Mouse (Mus musculus) hindbrain, embryonic 12.5 days (tissue): ENCODE data around the gene Olfr1357. TPM values are rescaled to one million over a fixed set of nuclear protein-coding genes. Genes with fewer than 3 reads are reported as not detected.

ENCODE experiments used
- ATAC-seq: fragments of 200-750 bp; cut with Nextera tagmentation; 2 replicates; pipeline ENCODE4 v1.8.0; 2017; ENCODE audit warnings: moderate TSS enrichment; ENCODE audit not compliant: low FRiP score
- H3K27ac ChIP-seq: fragments of 300-500 bp; sonication (generic); 2 replicates; pipeline ENCODE4 v1.5.1; 2016; ENCODE audit warnings: mild to moderate bottlenecking
- H3K27me3 ChIP-seq: fragments of 300-500 bp; sonication (generic); 2 replicates; pipeline ENCODE4 v1.6.1; 2016; ENCODE audit warnings: mild to moderate bottlenecking
- H3K36me3 ChIP-seq: fragments of 300-500 bp; sonication (generic); 2 replicates; pipeline ENCODE4 v1.6.1; 2016; ENCODE audit warnings: mild to moderate bottlenecking
- H3K4me1 ChIP-seq: fragments of 300-500 bp; sonication (generic); 2 replicates; pipeline ENCODE4 v1.6.1; 2016
- H3K4me2 ChIP-seq: fragments of 300-500 bp; sonication (generic); replicated peaks from 2 replicates; pipeline ENCODE4 v1.6.1; 2016; ENCODE audit warnings: mild to moderate bottlenecking
- H3K4me3 ChIP-seq: fragments of 300-500 bp; sonication (generic); 2 replicates; pipeline ENCODE4 v1.5.1; 2016; ENCODE audit warnings: mild to moderate bottlenecking
- H3K9ac ChIP-seq: fragments of 300-500 bp; sonication (generic); 2 replicates; pipeline ENCODE4 v1.6.1; 2016; ENCODE audit warnings: mild to moderate bottlenecking, moderate library complexity
- H3K9me3 ChIP-seq: fragments of 300-500 bp; sonication (generic); replicated peaks from 2 replicates; pipeline ENCODE4 v1.6.1; 2016; ENCODE audit warnings: mild to moderate bottlenecking
- WGBS: fragments of 180-500 bp; shearing (Covaris S2); methylation state at CpG from one replicate; pipeline ENCODE4 v1.1.7; 2016; 5-methylcytosine and 5-hydroxymethylcytosine counted together
- polyA plus RNA-seq: library from polyadenylated mRNA; unstranded; fragments of >200 nt; fragmentation: Nextera tagmentation; extraction: Ambion mirVana; gene quantifications from 2 replicates; pipeline ENCODE4 v1.2.1, GENCODE M21; 2016

Olfr1357 gene
- polyA plus RNA-seq, 1 experiment from 2014 or later = not detected

- Histone ChIP-seq H3K4me3 (no peak overlapping the region), H3K4me1 (peaks cover 10% of the 10 kb centered on the region), H3K9me3 (no peaks in the 10 kb centered on the region), H3K27me3 (no peaks in the 10 kb centered on the region), H3K27ac (no peak overlapping the region), H3K9ac (no peak overlapping the region), H3K4me2 (no peak overlapping the region), H3K36me3 (peaks cover 11% of the 10 kb centered on the region; the same call in 1 of the 2 replicates)
- ATAC-seq = no peak
- 90% methylated on average over 4 of the region's 4 CpGs for WGBS
Measured at GRCm38 (mm10) chr10:78592856-78593379, 25.0 kb downstream of the Olfr1357 start.

- no peaks in the 10 kb centered on the region for H3K9me3 ChIP-seq
- H3K27ac ChIP-seq = peak within 1 kb of the TSS; percentile 57; the same call in 1 of the 2 replicates
- H3K4me1 ChIP-seq = peaks cover 10% of the 10 kb centered on the region
- peaks cover 17% of the 10 kb centered on the region for H3K36me3 ChIP-seq
- ATAC-seq = peak; percentile 67
- H3K4me3 ChIP-seq = peak within 1 kb of the TSS; percentile 54
- H3K4me2 ChIP-seq = peak within 1 kb of the TSS; percentile 86
- no peaks in the 10 kb centered on the region for H3K27me3 ChIP-seq
- H3K9ac ChIP-seq = peak within 1 kb of the TSS; percentile 74
- 4% methylated on average over 50 of the region's 54 CpGs for WGBS
Measured at GRCm38 (mm10) chr10:78591406-78592328, 26.2 kb downstream of the Olfr1357 start, which contains the start of gene Syde1. Gene Syde1, minus strand, starts transcription at chr10:78591964.

GRCm38 (mm10) chr10:78590744-78591143 is 27.1 kb downstream of the Olfr1357 start:
- Histone ChIP-seq H3K4me2 (peak overlapping the region; percentile 86), H3K36me3 (peaks cover 24% of the 10 kb centered on the region), H3K4me3 (peak overlapping the region; percentile 54), H3K27me3 (no peaks in the 10 kb centered on the region), H3K9ac (peak overlapping the region; percentile 74), H3K9me3 (no peaks in the 10 kb centered on the region), H3K4me1 (peaks cover 10% of the 10 kb centered on the region), H3K27ac (no peak overlapping the region)
- 51% methylated on average over 9 of the region's 9 CpGs for WGBS
- ATAC-seq = no peak

- H3K9ac ChIP-seq = no peak overlapping the region
- no peaks in the 10 kb centered on the region for H3K9me3 ChIP-seq
- H3K27ac ChIP-seq = no peak overlapping the region
- H3K27me3 ChIP-seq = no peaks in the 10 kb centered on the region
- no peak overlapping the region for H3K4me3 ChIP-seq
- ATAC-seq = no peak
- H3K36me3 ChIP-seq = peaks cover 33% of the 10 kb centered on the region
- H3K4me2 ChIP-seq = no peak overlapping the region
- peaks cover 10% of the 10 kb centered on the region for H3K4me1 ChIP-seq
- 86% methylated on average over 8 of the region's 8 CpGs for WGBS
Measured at GRCm38 (mm10) chr10:78589901-78590300, 28.0 kb downstream of the Olfr1357 start.

GRCm38 (mm10) chr10:78589291-78589690 is 28.6 kb downstream of the Olfr1357 start:
- Histone ChIP-seq H3K27me3 (no peaks in the 10 kb centered on the region), H3K4me1 (peaks cover 10% of the 10 kb centered on the region), H3K4me2 (no peak overlapping the region), H3K4me3 (no peak overlapping the region), H3K9me3 (no peaks in the 10 kb centered on the region), H3K9ac (no peak overlapping the region), H3K36me3 (peaks cover 38% of the 10 kb centered on the region), H3K27ac (no peak overlapping the region)
- 96% methylated on average over 18 of the region's 18 CpGs for WGBS
- no peak for ATAC-seq

GRCm38 (mm10) chr10:78586026-78586425 is 31.8 kb downstream of the Olfr1357 start:
- Histone ChIP-seq H3K9ac (no peak overlapping the region), H3K9me3 (no peaks in the 10 kb centered on the region), H3K27me3 (no peaks in the 10 kb centered on the region), H3K36me3 (peaks cover 58% of the 10 kb centered on the region), H3K4me1 (peaks cover 4% of the 10 kb centered on the region), H3K4me2 (no peak overlapping the region), H3K4me3 (no peak overlapping the region), H3K27ac (no peak overlapping the region)
- ATAC-seq = no peak
- WGBS = 96% methylated on average over 13 of the region's 13 CpGs

GRCm38 (mm10) chr10:78585606-78586005 is 32.3 kb downstream of the Olfr1357 start:
- Histone ChIP-seq H3K36me3 (peaks cover 62% of the 10 kb centered on the region), H3K4me1 (no peaks in the 10 kb centered on the region; the same call in 1 of the 2 replicates), H3K27ac (no peak overlapping the region), H3K9ac (no peak overlapping the region), H3K4me3 (no peak overlapping the region), H3K27me3 (no peaks in the 10 kb centered on the region), H3K4me2 (no peak overlapping the region), H3K9me3 (no peaks in the 10 kb centered on the region)
- WGBS = 90% methylated on average over 22 of the region's 22 CpGs
- ATAC-seq = no peak

- Histone ChIP-seq H3K9me3 (no peaks in the 10 kb centered on the region), H3K4me2 (no peak overlapping the region), H3K27me3 (no peaks in the 10 kb centered on the region), H3K9ac (no peak overlapping the region), H3K4me1 (no peaks in the 10 kb centered on the region), H3K36me3 (peaks cover 64% of the 10 kb centered on the region), H3K4me3 (no peak overlapping the region), H3K27ac (no peak overlapping the region)
- no peak for ATAC-seq
- WGBS = 89% methylated on average over 1 of the region's 1 CpGs
Measured at GRCm38 (mm10) chr10:78584996-78585395, 32.9 kb downstream of the Olfr1357 start.

- Histone ChIP-seq H3K4me2 (no peak overlapping the region), H3K9ac (no peak overlapping the region), H3K27ac (no peak overlapping the region), H3K4me3 (no peak overlapping the region), H3K36me3 (peaks cover 65% of the 10 kb centered on the region), H3K27me3 (no peaks in the 10 kb centered on the region), H3K9me3 (no peaks in the 10 kb centered on the region), H3K4me1 (no peaks in the 10 kb centered on the region)
- WGBS = 85% methylated on average over 3 of the region's 3 CpGs
- ATAC-seq = no peak
Measured at GRCm38 (mm10) chr10:78583939-78584338, 33.9 kb downstream of the Olfr1357 start.

- peaks cover 65% of the 10 kb centered on the region for H3K36me3 ChIP-seq
- no peaks in the 10 kb centered on the region for H3K9me3 ChIP-seq
Measured at GRCm38 (mm10) chr10:78583347-78583746, 34.5 kb downstream of the Olfr1357 start.

GRCm38 (mm10) chr10:78581121-78581520 is 36.8 kb downstream of the Olfr1357 start:
- Histone ChIP-seq H3K4me1 (no peaks in the 10 kb centered on the region), H3K27me3 (no peaks in the 10 kb centered on the region), H3K36me3 (peaks cover 65% of the 10 kb centered on the region), H3K4me2 (no peak overlapping the region), H3K9ac (no peak overlapping the region), H3K9me3 (no peaks in the 10 kb centered on the region), H3K27ac (no peak overlapping the region), H3K4me3 (no peak overlapping the region)
- no peak for ATAC-seq
- WGBS = 89% methylated on average over 7 of the region's 7 CpGs

More at GRCm38 (mm10) chr10:78583347-78583746, 34.5 kb downstream of the Olfr1357 start:
- 80% methylated on average over 9 of the region's 9 CpGs for WGBS
- ATAC-seq = no peak
- H3K4me1 ChIP-seq = no peaks in the 10 kb centered on the region
- no peak overlapping the region for H3K9ac ChIP-seq
- H3K4me2 ChIP-seq = no peak overlapping the region
- no peaks in the 10 kb centered on the region for H3K27me3 ChIP-seq
- H3K4me3 ChIP-seq = no peak overlapping the region
- no peak overlapping the region for H3K27ac ChIP-seq

GRCm38 (mm10) chr10:78578204-78578603 is 39.7 kb downstream of the Olfr1357 start:
- H3K9ac ChIP-seq = no peak overlapping the region
- WGBS = 85% methylated on average over 3 of the region's 3 CpGs
- no peaks in the 10 kb centered on the region for H3K27me3 ChIP-seq
- H3K4me3 ChIP-seq = no peak overlapping the region
- no peak for ATAC-seq
- H3K9me3 ChIP-seq = no peaks in the 10 kb centered on the region
- H3K36me3 ChIP-seq = peaks cover 39% of the 10 kb centered on the region
- H3K4me1 ChIP-seq = peaks cover 15% of the 10 kb centered on the region
- H3K27ac ChIP-seq = no peak overlapping the region
- no peak overlapping the region for H3K4me2 ChIP-seq
